Mouse (Mus musculus): ENCODE measurements around the gene Sf3a2. TPM values are rescaled to one million over a fixed set of nuclear protein-coding genes. Genes with fewer than 3 reads are reported as not detected.

Sf3a2 gene
- polyA plus RNA-seq, 1 experiment = 944 TPM

DNA sequence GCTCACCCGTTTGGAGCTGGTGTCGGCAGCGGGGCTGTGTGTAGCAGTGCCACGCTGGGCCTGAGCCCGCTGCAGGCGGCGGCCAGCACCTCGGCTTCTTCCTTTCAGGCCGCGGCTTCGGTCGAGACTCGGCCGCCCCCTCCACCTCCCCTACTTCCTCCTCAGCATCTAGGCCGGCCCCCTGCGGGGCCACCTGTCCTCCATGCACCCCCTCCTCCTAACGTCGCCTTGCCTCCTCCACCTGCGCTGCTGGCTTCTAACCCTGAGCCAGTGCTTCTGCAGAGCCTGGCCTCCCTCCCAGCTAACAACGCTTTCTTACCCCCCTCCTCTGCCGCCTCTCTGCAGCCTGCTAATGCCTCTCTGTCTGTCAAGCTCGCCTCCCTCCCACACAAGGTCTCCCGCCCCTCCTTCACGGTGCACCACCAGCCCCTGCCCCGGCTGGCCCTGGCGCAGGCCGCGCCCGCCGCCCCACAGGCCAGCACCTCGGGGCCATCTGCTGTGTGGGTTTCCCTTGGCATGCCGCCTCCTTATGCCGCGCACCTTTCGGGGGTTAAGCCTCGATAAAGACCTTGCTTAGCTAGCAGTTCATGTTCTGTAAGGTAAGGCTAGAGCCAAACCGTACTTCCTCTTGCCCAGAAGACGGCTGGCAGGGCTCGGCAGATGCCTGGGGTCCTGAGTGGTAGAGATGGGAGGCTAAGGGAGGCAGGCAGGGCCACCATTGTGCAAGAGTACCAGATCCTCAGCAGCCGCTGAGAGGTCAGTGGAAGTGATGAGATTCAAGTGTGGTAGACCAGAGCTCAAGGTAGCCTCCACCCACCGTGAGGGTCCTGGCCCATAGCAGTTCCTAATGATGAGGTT is 5.6 kb upstream of the Sf3a2 start:
- TF ChIP-seq GATA1 (IDR thresholded peaks at IDR 0.05; ENCODE audit: low read length) = no peak

DNA sequence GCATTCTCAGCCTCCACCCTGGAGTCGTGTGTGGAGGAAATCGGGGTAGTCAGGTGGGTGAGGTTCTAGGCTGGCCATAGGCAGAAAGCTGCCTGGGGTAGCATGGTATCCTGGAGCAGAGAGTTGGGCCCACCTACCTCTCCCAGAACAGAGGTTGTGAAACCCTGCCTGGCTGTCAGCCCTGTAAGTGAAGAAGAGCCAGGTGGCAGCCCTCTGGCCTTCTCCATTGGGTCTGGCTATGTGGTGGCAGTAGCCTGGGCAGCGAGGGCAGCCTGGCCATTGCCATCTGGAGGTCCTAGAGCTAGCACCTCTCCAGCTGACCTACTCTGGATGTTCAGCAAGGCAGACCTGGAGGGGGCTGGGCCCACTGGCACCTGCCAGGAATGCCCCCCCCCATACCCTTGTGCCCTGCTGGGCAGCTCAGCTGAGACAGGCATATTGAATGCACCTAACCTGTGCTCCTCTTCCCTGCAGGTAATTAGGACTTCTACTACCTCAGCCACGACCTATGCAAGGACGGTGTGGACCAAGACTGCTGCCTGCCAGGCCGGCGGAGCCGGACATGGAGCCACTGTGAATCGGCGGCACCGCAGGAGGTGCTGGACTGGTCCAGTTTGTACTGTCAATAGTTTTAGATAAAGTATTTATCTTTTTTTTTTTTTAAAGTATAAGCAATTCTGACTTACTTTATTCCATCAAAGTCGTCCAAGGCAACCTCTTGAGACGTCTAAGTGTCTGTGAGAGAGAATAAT is 4.8 kb upstream of the Sf3a2 start:
- TF ChIP-seq GATA1 (IDR thresholded peaks at IDR 0.05; ENCODE audit: low read length) = no peak

DNA sequence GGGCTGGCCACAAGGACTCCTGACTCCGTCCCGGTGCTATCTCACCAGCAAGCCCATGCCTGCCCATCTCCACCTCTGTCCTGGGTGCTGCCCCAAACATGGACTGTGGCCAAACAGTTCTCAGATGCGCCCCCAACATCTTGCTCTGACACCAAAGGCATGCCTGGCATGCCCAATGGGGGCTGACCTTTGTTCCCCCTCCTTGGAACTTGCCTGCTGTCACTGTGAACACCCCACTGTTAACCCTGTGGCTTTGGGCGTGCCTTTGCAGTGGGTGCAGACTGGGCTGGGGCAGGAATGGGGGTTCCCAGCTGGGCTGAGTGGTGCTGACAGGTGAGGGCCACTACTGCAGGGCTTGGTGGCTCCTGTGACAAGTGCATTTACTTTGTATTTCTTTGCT is 4.2 kb upstream of the Sf3a2 start:
- no peak for TF ChIP-seq GATA1 (IDR thresholded peaks at IDR 0.05; ENCODE audit: low read length)

DNA sequence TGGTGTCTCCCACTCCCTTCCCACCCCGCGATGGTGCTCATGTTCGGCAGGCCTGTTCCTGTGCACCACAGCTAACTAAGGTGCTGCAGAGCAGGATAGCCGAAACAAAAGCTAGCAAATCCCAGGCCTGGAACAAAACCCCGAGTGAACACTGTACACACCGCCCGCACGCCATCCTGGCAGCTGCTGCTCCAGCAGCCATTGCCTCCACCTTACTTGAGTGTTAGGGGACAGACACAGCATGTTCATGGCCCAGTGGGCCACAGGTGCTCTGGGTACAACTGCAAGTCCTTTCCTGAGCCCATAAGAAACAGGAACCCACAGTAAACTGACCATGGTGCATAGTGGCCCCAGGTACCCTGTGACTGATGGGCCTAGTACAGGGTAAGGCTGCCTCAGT is 3.2 kb upstream of the Sf3a2 start:
- no peak for TF ChIP-seq GATA1 (IDR thresholded peaks at IDR 0.05; ENCODE audit: low read length)

DNA sequence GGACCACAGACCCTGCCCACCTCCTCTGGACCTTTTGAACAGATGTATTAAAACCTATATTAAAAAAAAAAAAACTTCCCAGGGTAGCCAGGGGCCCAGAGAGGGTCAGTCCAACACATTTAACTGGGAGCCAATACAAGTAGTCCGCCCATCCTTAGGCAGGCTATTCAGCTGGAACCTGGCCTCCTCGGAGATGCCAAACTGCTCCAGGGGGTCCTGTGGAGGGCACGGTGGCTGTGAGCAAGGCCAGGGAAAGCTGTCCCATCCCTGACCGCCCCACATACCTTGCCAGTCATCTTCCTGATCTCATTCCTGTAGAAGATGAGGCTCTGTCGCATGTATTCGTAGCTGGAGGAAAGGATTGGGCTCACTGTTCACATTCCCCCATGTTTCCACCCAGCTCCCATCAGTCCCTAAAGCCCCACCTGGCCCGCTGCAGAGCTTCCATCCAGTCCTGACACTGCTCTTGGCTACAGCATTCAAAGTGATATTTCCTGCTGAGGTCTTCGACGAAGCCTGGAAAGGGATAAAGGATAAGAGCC is 1.6 kb upstream of the Sf3a2 start:
- no peak for TF ChIP-seq GATA1 (IDR thresholded peaks at IDR 0.05; ENCODE audit: low read length)

DNA sequence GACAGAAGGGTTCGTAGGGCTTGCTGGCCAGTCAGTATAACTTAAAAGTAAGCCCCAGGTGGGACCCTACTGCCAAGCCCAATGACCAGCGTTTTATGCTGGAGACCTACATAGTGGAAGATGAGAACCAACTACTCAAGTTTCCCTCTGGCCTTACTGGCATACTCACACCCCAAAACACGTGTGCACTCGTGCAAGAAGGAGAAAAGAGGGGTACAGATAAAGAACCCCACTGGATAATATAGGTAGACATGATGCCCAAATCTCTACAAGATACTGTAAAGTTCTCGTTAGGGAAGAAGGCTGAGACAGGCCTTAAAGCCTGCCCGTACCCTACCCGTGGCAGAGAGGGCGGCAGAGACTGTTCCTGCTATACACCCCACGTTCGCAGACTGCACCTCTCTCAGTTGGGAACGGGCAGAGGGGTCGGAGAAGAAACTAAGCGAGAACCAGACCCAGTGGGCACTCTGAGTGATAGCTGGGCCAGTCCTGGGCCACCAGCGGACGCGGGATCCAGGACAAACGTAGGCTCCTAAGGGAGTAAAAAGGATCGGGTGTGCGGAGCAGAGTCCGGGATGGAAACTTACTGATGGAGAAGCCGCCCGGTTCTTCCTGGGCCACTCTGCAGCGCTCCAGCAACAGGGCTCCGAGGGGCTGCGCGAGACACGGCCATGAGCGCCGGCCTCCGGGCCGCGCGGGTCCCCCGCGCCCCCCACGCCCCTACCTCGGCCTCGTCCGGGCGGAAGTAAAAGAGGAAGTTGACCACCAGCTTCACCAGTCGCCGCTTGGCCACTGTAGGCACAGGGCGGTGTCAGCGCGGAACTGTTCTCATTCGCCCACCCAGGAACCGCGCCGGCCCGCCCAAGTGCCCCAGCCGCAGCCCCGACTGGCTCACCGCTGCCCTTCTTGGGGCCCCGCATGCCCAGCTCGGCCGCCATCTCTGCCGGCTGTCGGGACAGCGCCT is 530 bp upstream of the Sf3a2 start:
- no peak for TF ChIP-seq GATA1 (IDR thresholded peaks at IDR 0.05; ENCODE audit: low read length)

DNA sequence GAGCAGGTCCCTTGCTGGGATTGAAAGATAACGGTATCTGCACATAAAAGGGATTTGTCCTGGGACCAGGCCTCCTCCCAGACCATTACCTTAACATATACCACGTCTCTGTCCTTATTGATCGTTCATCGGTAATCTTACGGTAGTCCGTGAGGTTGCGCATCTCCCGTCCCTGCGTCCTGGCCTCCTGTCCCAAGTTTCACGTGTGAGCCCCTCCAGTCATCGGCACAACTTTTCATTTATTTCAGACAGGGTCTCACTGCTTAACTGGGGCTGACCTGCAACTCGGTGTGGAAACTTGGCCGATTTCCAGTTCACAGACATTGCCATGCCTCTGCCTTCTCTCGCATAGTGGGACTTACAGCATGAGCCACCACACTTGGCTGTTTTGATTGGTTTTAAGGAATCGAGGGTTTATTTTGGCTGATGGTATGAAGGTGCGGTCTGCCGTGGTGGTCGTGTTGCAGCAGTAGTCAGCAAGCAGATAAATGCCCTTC is 1.1 kb downstream of the Sf3a2 start:
- TF ChIP-seq GATA1 (IDR thresholded peaks at IDR 0.05; ENCODE audit: low read length) = no peak

DNA sequence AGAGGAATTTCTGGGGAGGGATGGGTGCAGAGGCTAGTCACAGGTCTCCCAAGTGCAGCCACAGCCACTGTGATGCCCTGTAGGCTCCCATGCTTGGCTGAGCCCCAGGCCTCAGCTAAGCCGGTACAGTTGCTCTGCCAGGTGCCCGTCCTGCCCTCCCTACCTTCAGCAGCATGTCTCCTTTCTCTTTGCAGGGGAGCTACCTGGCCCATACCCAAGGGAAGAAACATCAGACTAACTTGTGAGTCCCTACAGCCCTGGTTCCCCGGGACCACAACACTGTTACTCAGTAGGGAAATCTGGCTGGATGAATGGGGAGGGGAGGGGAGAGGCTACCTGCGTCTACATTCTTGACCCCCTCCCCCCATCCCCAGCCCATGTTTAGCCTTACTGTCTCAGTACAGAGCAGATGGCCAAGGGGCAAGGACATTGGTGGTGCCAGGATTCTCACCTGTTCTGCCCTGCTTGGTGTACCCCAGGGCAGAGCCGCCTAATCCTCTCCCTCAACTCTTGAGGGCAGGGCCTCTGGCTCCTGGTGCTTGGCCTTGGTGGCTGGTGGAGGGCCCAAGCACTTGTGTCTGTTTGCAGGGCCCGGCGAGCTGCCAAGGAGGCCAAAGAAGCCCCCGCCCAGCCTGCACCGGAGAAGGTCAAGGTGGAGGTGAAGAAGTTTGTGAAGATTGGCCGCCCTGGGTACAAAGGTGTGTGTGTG is 4.4 kb downstream of the Sf3a2 start:
- TF ChIP-seq GATA1 (IDR thresholded peaks at IDR 0.05; ENCODE audit: low read length) = no peak

DNA sequence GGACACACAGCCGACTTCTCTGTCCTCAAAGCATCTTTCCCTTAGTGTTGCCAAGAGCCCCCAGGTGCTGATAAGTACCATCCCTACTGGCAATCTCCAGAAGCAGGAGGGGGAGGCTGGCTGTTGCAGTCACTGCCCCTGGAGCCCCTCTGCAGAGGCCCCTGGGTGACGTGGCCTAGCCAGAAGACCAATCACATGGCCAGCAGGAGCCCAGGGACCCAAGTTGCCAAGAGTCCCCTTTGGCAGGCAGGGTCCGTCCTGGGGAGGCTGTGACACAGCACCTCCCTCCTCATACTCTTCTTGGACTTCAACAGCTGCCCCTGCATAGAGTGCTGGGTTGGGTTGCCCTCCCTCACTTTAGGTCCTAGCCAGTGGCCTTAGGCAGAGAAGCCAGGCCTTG is 5.0 kb downstream of the Sf3a2 start:
- TF ChIP-seq GATA1 (IDR thresholded peaks at IDR 0.05; ENCODE audit: low read length) = no peak

DNA sequence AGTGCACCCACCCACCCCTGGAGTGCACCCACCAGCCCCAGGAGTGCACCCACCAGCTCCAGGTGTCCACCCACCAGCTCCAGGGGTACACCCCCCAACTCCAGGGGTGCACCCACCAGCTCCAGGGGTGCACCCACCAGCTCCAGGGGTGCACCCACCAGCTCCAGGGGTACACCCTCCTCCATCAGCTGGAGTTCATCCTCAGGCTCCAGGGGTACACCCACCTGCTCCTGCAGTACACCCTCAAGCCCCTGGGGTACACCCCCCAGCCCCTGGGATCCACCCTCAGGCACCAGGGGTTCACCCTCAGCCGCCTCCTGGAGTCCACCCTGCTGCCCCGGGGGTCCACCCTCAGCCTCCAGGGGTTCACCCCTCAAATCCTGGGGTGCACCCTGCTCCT is 6.3 kb downstream of the Sf3a2 start:
- no peak for TF ChIP-seq GATA1 (IDR thresholded peaks at IDR 0.05; ENCODE audit: low read length)

DNA sequence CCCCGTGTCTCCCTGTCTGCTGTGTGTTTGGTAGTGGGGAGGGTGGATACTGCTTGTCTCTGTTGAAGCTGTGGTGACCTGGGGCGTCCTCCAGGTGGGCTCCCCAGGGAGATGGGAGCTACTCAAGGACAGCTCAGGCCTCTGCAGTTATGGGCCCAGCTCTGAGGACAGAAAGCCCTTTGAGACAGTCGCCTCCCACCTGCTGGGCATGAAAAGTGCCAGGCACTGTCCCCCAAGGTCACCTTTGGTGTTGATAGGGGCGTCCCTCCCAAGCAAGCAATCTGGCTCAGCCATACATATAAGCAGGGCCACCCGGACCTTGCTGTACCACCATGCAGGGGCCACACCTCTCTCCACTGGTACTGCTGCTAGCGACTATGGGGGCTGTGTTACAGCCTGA is 6.9 kb downstream of the Sf3a2 start, which contains the start of gene Amh:
TSS of gene Amh (plus strand) at position 328 of the 400 bp plus-strand sequence.
- no peak for TF ChIP-seq GATA1 (IDR thresholded peaks at IDR 0.05; ENCODE audit: low read length)

DNA sequence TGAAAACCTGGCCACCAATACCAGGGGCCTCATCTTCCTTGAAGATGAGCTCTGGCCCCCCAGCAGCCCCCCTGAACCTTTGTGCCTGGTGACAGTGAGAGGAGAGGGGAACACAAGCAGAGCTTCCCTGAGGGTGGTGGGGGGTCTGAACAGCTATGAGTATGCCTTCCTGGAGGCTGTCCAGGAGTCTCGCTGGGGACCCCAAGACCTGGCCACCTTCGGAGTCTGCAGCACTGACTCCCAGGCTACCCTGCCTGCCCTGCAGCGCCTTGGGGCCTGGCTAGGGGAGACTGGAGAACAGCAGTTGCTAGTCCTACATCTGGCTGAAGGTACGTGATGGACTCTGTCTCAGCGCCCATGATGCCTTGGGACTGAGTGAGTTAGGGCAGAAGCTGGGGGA is 7.3 kb downstream of the Sf3a2 start:
- TF ChIP-seq GATA1 (IDR thresholded peaks at IDR 0.05; ENCODE audit: low read length) = no peak

DNA sequence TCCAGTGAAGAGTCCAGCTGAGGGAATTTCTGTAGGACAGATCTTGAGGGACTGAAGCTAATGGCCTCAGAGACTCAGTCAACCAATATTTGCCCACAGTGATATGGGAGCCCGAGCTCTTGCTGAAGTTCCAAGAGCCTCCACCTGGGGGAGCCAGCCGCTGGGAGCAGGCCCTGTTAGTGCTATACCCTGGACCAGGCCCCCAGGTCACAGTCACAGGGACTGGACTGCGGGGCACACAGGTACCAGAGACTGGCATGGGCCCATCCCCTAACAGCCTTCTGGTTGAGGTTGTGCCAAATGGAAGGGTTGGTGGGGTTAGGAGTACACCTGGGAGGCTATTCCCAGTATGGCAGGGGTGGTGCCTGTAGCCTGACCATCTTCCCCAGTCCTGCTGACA is 7.9 kb downstream of the Sf3a2 start:
- TF ChIP-seq GATA1 (IDR thresholded peaks at IDR 0.05; ENCODE audit: low read length) = no peak

DNA sequence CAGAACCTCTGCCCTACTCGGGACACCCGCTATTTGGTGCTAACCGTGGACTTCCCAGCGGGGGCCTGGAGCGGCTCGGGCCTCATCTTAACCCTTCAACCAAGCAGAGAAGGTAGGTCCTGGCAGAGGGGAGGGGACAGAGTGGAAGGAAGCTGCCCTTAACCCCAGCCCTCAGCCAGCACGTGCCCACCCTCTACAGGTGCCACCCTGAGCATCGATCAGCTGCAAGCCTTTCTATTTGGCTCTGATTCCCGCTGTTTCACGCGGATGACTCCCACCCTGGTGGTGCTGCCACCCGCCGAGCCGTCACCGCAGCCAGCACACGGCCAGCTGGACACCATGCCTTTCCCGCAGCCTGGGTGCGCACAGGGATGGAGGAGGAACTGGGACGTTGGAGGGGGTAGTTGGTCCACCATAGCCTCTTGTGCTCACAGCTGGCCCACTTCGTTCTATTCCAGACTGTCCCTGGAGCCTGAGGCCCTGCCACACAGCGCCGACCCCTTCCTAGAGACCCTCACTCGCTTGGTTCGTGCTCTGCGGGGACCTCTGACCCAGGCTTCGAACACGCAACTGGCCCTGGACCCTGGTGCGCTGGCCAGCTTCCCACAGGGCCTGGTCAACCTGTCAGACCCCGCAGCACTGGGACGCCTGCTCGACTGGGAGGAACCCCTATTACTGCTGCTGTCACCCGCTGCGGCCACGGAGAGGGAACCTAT is 8.5 kb downstream of the Sf3a2 start:
- TF ChIP-seq GATA1 (IDR thresholded peaks at IDR 0.05; ENCODE audit: low read length) = no peak

Measured in G1E-ER4 (cell line).